ENCODE assay signal across 8 mouse cellular contexts in the genomic region with DNA sequence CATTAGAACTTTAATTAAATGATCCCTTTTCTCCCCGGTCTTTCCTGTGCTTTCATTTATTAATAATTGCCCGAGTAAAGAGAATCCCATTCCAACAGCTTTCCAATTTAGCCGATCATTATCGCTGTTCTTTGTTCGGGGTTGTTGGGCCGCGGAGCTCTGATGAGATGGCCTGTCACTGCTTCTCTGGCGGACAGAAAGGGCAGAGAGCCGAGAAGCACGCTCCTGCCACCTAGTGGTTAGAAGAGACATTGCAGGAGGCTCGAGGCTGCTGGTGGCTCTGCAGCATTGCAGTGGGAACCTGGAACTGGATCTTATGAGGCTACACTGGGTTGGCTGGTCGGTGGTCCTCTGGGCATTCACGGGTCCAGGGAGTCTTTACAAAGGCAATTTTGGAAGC. TPM values are rescaled to one million over a fixed set of nuclear protein-coding genes. Genes with fewer than 3 reads are reported as not detected.
DNase-seq lines count a peak whose midpoint lies in the region; ATAC-seq and TF ChIP-seq lines count a peak whose summit lies in the region.

No protein-coding gene starts in this region.

- H3K9ac ChIP-seq in hindbrain, postnatal 0 days (replicated peaks; ENCODE audit: low read length): 0 out of 2 replicates have a peak overlapping the region, but pooled peaks have one; percentile 4

- DNase-seq in R1 (ENCODE audit: low read depth, low spot score): peak; percentile 83
- peak; percentile 79 for DNase-seq in cerebellum, postnatal 36 days
- peak; percentile 78 for DNase-seq in gastrocnemius, adult 2 months
- DNase-seq in hindbrain, postnatal 0 days (ENCODE audit: low spot score): peak; percentile 92
- peak; percentile 80 to 86 for DNase-seq in left cerebral cortex, adult 2 months (ENCODE audit: extremely low spot score in 1 of 2, low spot score in 2 of 2)
- peak; percentile 87 to 90 for DNase-seq in right cerebral cortex, adult 2 months (ENCODE audit: low spot score in 2 of 2)
- DNase-seq in urinary bladder, postnatal 10 days (ENCODE audit: low spot score): peak; percentile 22

- no peak overlapping the region for H3K27ac ChIP-seq in gastrocnemius, adult 2 months
- H3K27ac ChIP-seq in hindbrain, postnatal 0 days: peak overlapping the region; percentile 62
- no peak overlapping the region for H3K27ac ChIP-seq in left cerebral cortex, adult 2 months

- WGBS in hindbrain, postnatal 0 days: under 1% methylated on average over 13 of the region's 13 CpGs

- intact Hi-C loops in gastrocnemius, adult 2 months (cut with DNase I): loop anchor here (1.0 to 10.0 kb wide), 2 partner anchors 145 to 309 kb away; a partner anchor contains a TSS
- intact Hi-C loops in left cerebral cortex, adult 2 months (cut with DNase I): loop anchor here (1.0 to 5.0 kb wide), 2 partner anchors 145 to 306 kb away; a partner anchor contains a TSS

- no peaks in the 10 kb centered on the region for H3K4me1 ChIP-seq in hindbrain, postnatal 0 days (ENCODE audit: insufficient read depth, low read length)
- H3K4me1 ChIP-seq in megakaryocyte, embryonic 14.5 days: peaks cover 10% of the 10 kb centered on the region

- no peaks in the 10 kb centered on the region for H3K9me3 ChIP-seq in hindbrain, postnatal 0 days (ENCODE audit: low read length)
- H3K9me3 ChIP-seq in megakaryocyte, embryonic 14.5 days: peaks cover 14% of the 10 kb centered on the region

- no peaks in the 10 kb centered on the region for H3K36me3 ChIP-seq in hindbrain, postnatal 0 days (ENCODE audit: insufficient read depth, low read length)
- no peaks in the 10 kb centered on the region for H3K36me3 ChIP-seq in megakaryocyte, embryonic 14.5 days (replicated peaks; ENCODE audit: low read length)

- ATAC-seq in hindbrain, postnatal 0 days: peak; percentile 91

- peak overlapping the region; percentile 57 for H3K4me3 ChIP-seq in gastrocnemius, adult 2 months
- H3K4me3 ChIP-seq in hindbrain, postnatal 0 days (ENCODE audit: low read length): no peak overlapping the region
- H3K4me3 ChIP-seq in left cerebral cortex, adult 2 months: peak overlapping the region; percentile 18
- H3K4me3 ChIP-seq in megakaryocyte, embryonic 14.5 days (replicated peaks): peak overlapping the region; percentile 77

- no peak; the same call in 1 of the 2 replicates for TF ChIP-seq CTCF in gastrocnemius, adult 2 months (IDR thresholded peaks at IDR 0.05)
- TF ChIP-seq CTCF in hindbrain, postnatal 0 days (IDR thresholded peaks at IDR 0.05; ENCODE audit: low read depth): peak; percentile 99
- peak; percentile 100 for TF ChIP-seq CTCF in left cerebral cortex, adult 2 months (IDR thresholded peaks at IDR 0.05)

- peak overlapping the region; percentile 27; the same call in 1 of the 2 replicates for H3K4me2 ChIP-seq in hindbrain, postnatal 0 days (ENCODE audit: low read depth, low read length)

- H3K27me3 ChIP-seq in hindbrain, postnatal 0 days (ENCODE audit: insufficient read depth, low read length): no peaks in the 10 kb centered on the region
- H3K27me3 ChIP-seq in megakaryocyte, embryonic 14.5 days (replicated peaks): peaks cover 21% of the 10 kb centered on the region

RNA-seq across cellular contexts. Expression of a gene that starts 13.4 kb away (rescaled TPM):
- total RNA-seq in gastrocnemius, adult 2 months (2021): not detected
- 49.6 and 57.2 TPM in 2 replicates for total RNA-seq in hindbrain, postnatal 0 days (2014; rRNA removed)
- 9.8 and 10.9 TPM in 2 replicates for polyA plus RNA-seq in hindbrain, postnatal 0 days (2015; fragmentation: Nextera tagmentation; extraction: Ambion mirVana)
- under 1 TPM; 0.07 TPM for total RNA-seq in left cerebral cortex, adult 2 months (2021)
- polyA plus RNA-seq in megakaryocyte, embryonic 14.5 days (2012; ENCODE audit: insufficient read depth, low replicate concordance): not detected in 2 replicates

RNA-seq across cellular contexts. Expression of a gene that starts 51.3 kb away (rescaled TPM):
- under 1 TPM in 1 of 2 experiments, not detected in 1; 0.33 TPM for total RNA-seq in gastrocnemius, adult 2 months (2021)
- total RNA-seq in hindbrain, postnatal 0 days (2014; rRNA removed): 66.4 and 67.1 TPM in 2 replicates
- 37.0 and 37.8 TPM in 2 replicates for polyA plus RNA-seq in hindbrain, postnatal 0 days (2015; fragmentation: Nextera tagmentation; extraction: Ambion mirVana)
- total RNA-seq in left cerebral cortex, adult 2 months (2021): 10 to 100 TPM; 65.5 to 66.5 TPM
- not detected in 2 replicates for polyA plus RNA-seq in megakaryocyte, embryonic 14.5 days (2012; ENCODE audit: insufficient read depth, low replicate concordance)

Comparison
In these comparisons a context has a peak if more than half of its experiments do, and no peak if none do; other contexts are left out.
1. DNase-seq: peak in every context shown above with its lines; median percentile 92 in hindbrain, postnatal 0 days; 88 in right cerebral cortex, adult 2 months; 83 in R1; 83 in left cerebral cortex, adult 2 months; 79 in cerebellum, postnatal 36 days; 78 in gastrocnemius, adult 2 months; 22 in urinary bladder, postnatal 10 days.
2. RNA of a gene that starts 13.4 kb away (total RNA-seq): 49.6 to 57.2 TPM in hindbrain, postnatal 0 days; 0.07 TPM in left cerebral cortex, adult 2 months and not detected in gastrocnemius, adult 2 months; every median in the first group is over 10 times any median in the second.
3. RNA of a gene that starts 51.3 kb away (total RNA-seq): 65.5 to 66.5 TPM in left cerebral cortex, adult 2 months and 66.4 to 67.1 TPM in hindbrain, postnatal 0 days; 0.33 TPM in gastrocnemius, adult 2 months; every median in the first group is over 10 times any median in the second.